Mouse (Mus musculus): ENCODE measurements around the gene Carm1.
A peak's percentile ranks its signal among the peaks of the same experiment; 100 is the strongest.
"Not testable (repeated sequence)": the region's sequence is repeated elsewhere in the genome, so short reads cannot be mapped to it uniquely, and the experiment has no call there.

Gene Carm1

GRCm38 (mm10) chr9:21575253-21575652 is 28.6 kb downstream of the Carm1 start:
- DNase-seq (ENCODE audit: low read depth, low spot score): no peak

GRCm38 (mm10) chr9:21576286-21576685 is 29.6 kb downstream of the Carm1 start:
- no peak for DNase-seq (ENCODE audit: low read depth, low spot score)

GRCm38 (mm10) chr9:21578226-21578625 is 31.5 kb downstream of the Carm1 start:
- no peak for DNase-seq (ENCODE audit: low read depth, low spot score)

- no peak for DNase-seq (ENCODE audit: low read depth, low spot score)
Measured at GRCm38 (mm10) chr9:21585401-21585800, 38.7 kb downstream of the Carm1 start.

GRCm38 (mm10) chr9:21587678-21588349 is 41.1 kb downstream of the Carm1 start:
- DNase-seq (ENCODE audit: low read depth, low spot score): no peak

- DNase-seq (ENCODE audit: low read depth, low spot score): no peak
Measured at GRCm38 (mm10) chr9:21588350-21588749, 41.7 kb downstream of the Carm1 start.

- no peak for DNase-seq (ENCODE audit: low read depth, low spot score)
Measured at GRCm38 (mm10) chr9:21589538-21589937, 42.8 kb downstream of the Carm1 start.

- DNase-seq (ENCODE audit: low read depth, low spot score): no peak
Measured at GRCm38 (mm10) chr9:21591127-21591830, 44.6 kb downstream of the Carm1 start.

- no peak for DNase-seq (ENCODE audit: low read depth, low spot score)
Measured at GRCm38 (mm10) chr9:21591831-21592702, 45.4 kb downstream of the Carm1 start.

GRCm38 (mm10) chr9:21592703-21593121 is 46.0 kb downstream of the Carm1 start, which contains the start of the genes Timm29 and Yipf2:
Timm29 (plus strand) TSS chr9:21592722.
Yipf2 (minus strand) TSS chr9:21592828.
- peak; percentile 99 for DNase-seq (ENCODE audit: low read depth, low spot score)

- no peak for DNase-seq (ENCODE audit: low read depth, low spot score)
Measured at GRCm38 (mm10) chr9:21593122-21593721, 46.5 kb downstream of the Carm1 start.

- not testable (repeated sequence) for DNase-seq (ENCODE audit: low read depth, low spot score)
Measured at GRCm38 (mm10) chr9:21594350-21594749, 47.7 kb downstream of the Carm1 start.

GRCm38 (mm10) chr9:21594838-21595237 is 48.1 kb downstream of the Carm1 start:
- DNase-seq (ENCODE audit: low read depth, low spot score): no peak

- peak; percentile 62 for DNase-seq (ENCODE audit: low read depth, low spot score)
Measured at GRCm38 (mm10) chr9:21598198-21598597, 51.5 kb downstream of the Carm1 start.

- DNase-seq (ENCODE audit: low read depth, low spot score): no peak
Measured at GRCm38 (mm10) chr9:21600186-21600585, 53.5 kb downstream of the Carm1 start.

- no peak for DNase-seq (ENCODE audit: low read depth, low spot score)
Measured at GRCm38 (mm10) chr9:21601073-21601472, 54.4 kb downstream of the Carm1 start.

GRCm38 (mm10) chr9:21601722-21602399 is 55.2 kb downstream of the Carm1 start:
- peak; percentile 86 for DNase-seq (ENCODE audit: low read depth, low spot score)

- DNase-seq (ENCODE audit: low read depth, low spot score): no peak
Measured at GRCm38 (mm10) chr9:21604119-21604518, 57.4 kb downstream of the Carm1 start.

GRCm38 (mm10) chr9:21605865-21606264 is 59.2 kb downstream of the Carm1 start:
- peak; percentile 53 for DNase-seq (ENCODE audit: low read depth, low spot score)

- no peak for DNase-seq (ENCODE audit: low read depth, low spot score)
Measured at GRCm38 (mm10) chr9:21606648-21607047, 60.0 kb downstream of the Carm1 start.

GRCm38 (mm10) chr9:21609861-21610260 is 63.2 kb downstream of the Carm1 start:
- no peak for DNase-seq (ENCODE audit: low read depth, low spot score)

Data from ES-CJ7 (cell line).